Mouse (Mus musculus) T-helper 1 cell (primary cell): Measurements from ENCODE around the gene Tnfsf13.
"Not testable (repeated sequence)": the region's sequence is repeated elsewhere in the genome, so short reads cannot be mapped to it uniquely, and the experiment has no call there.

Source experiments
- in situ Hi-C: fragments of 300-600 bp; cut with MboI, MseI; formaldehyde crosslinking; loops from one replicate; pipeline ENCODE4 v1.15.1; 2025; ENCODE audit warnings: high pct_unique_total_duplicates

Gene Tnfsf13

DNA sequence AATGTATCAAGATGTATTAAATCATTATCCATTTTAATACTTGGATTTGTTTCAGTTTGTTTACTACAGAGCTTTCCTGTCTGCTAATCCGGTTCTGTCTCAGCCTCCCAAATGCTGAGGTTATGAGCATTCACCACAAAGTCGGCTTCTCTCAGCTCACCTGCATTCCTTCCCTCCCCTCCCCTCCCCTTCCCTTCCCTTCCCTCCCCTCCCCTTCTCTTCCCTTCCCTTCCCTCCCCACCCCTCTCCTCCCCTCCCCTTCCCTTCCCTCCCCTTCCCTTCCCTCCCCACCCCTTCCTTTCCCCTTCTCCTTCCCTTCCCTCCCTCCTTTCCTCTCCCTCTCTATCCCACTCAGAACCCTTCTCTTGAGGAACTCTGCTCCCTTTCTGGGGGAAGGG is 19.0 kb upstream of the Tnfsf13 start:
- in situ Hi-C loops: no loop called here

DNA sequence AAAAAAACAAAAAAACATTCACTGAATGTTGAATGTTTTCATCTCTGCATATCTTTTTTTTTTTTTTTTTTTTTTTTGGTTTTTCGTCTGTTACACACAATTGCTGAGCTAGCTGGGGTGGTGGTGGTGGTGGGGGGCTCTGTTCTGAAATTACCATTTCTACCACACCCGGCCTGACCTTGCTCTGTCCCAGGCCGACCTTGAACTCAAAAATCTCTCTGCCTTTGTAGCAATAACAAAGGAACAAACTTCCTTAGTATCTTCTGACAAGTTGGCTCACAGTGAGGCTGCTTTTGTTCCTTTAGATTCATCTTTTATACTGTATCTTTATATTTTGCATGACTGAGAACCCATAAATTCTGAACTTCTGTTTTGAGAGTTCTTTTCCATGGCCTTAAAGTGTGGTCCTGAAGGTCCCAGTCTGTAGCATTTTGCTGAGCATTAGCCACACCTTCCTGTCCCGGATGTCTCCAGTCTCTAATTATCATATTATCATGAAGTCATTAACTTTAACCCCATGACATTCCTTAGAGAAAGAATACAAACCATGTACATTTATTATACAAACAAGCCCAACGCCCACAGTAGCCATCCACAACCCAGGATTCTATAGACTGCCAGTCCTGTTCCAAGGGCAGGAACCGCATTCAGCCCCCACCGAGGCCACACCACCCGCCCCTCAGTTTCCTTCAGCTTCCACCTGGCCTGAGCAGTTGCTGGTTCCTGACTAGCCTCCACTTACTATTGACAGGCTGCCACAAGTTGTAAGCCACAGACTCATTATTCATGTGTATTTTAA is 18.4 kb upstream of the Tnfsf13 start:
- in situ Hi-C loops: no loop called here

DNA sequence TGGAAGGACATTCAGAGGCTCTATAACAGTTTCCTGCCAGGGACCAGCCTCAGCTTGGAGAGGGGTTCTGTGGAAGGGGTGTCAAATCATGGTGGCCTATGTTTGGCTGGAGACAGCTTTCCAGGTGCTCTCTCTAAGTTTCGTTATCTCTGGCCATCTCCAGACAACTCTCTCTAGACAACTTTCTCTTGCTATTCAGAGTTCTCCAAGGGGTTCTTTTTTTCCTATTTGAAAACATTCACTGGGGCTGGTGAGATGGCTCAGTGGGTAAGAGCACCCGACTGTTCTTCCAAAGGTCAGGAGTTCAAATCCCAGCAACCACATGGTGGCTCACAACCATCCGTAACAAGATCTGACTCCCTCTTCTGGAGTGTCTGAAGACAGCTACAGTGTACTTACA is 17.8 kb upstream of the Tnfsf13 start:
- in situ Hi-C loops: not testable (repeated sequence)

DNA sequence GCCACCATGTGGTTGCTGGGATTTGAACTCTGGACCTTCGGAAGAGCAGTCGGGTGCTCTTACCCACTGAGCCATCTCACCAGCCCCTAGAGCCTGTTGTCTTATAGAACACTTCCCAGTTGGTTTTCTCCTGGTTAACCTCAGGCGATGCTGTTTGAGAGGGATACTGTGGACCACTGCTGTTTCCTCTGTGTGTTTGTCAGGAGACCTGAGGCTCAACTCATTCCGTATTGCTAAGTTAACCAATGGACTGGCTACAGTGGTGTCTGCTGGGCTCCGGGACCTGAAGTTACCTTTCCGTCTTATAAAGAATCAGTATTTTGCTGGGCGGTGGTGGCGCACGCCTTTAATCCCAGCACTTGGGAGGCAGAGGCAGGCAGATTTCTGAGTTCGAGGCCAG is 17.3 kb upstream of the Tnfsf13 start:
- in situ Hi-C loops: not testable (repeated sequence)

DNA sequence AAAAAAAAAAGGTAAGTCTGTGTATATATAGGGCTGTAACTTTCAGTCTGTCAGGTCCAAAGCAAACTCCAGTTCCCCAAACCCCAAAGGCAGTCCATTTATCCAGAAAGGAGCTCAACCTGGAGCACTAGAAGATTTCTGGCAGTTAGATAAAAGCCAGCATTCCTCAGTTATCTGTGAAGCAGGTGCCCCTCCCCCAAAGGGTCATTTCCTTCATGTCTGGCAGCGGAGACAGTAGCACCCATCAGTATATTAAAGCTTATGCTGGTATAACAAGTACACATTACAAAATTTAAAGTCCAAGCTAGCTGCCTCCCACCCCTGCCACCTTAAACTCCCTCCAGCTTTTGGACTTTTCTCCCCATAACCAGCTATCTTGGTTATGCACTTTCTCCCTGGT is 14.0 kb upstream of the Tnfsf13 start:
- in situ Hi-C loops: no loop called here

DNA sequence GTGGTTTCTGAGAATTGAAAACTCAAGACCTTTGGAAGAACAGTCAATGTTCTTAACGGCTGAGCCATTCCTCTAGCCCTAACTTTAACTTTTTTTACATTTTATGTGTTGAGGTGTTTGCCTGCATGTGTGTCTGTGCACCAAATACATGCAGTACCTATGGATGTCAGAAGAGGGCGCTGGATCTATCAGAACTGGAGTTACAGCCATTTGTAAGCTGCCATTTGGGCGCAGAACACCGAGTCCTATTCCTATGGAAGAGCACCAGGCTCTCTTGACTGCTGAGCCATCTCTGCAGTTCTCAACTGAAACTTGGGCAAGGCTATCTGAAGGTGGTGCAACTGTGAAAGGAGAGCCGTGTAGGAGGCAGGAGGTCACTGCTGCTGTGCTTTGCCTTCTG is 13.0 kb upstream of the Tnfsf13 start:
- in situ Hi-C loops: no loop called here

DNA sequence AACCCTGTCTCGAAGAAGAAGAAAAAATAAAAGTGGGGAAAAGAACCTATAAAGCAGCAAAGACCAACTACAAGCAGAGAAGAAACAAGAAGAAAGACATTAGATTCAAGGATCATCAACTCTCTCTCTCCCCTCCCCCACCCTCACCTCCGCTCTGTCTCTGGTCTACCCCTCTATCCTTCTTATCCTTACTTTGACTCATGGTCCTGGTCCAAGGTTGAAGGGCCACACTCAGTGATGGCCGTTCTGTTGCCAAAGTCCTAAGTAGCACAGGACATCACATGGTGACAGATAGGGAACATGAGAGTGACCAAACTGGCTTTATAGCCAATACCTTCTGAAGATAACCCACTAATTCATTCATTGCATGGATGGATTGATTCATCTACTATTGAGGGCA is 11.8 kb upstream of the Tnfsf13 start:
- in situ Hi-C loops: no loop called here

DNA sequence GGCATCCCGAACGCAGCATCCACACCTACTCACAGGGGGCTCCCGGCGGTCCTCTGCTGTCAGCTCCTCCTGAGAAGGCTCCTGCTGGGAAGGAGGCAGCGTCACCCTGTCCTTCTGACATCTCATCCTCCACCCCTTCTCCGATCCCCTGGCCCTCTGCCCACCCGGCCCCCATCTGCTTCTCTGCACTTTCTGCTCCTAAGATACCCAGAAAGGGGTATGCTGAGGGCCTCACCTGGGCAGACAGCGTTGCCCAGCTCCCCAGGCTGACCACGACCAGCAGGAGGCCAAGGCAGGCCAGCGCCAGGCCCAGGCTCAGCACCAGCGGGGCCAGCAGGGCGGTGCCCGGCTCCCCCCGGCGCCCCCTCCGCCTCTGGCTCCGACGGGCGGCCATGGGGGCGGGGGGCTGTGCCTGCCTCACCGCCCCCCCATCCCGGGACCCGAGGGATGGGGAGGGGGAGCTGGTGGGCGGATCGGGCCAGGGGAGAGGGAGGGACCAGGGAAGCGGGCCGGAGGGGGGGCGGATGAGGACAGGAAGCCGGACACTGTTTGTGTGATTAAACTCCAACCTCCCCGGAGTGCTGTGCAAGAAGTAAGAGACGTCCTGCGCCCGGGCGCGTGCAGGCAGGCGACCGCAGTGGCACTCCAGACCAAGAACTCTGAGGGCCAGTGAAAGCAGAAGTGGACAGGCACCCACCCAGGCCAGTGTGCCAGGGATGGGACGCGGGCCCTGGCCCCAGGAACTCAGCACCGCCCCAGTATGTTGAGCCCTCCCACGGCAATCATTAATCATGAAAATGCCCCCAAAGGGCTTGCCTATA is 10.0 kb upstream of the Tnfsf13 start, which contains the start of the genes Tnfsf12 and Tnfsfm13:
Tnfsf12 (minus strand) TSS at position 489 of the 821 bp plus-strand sequence.
Tnfsfm13 (minus strand) TSS at position 738 of the 821 bp plus-strand sequence.
- in situ Hi-C loops: no loop called here

DNA sequence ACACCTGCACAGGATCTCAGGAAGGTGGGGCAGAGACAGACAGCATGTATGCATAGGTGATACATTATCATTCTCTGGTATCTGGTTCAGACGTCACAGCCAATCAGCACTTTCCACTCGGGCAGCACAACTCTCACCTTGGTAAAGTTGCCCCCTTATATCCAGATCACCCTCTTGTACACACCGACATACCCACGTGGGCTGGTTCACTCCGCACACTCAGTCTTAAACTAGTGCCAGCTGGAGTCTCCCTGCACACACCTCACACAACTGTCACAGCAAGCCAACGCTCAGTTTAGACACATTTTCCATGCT is 9.4 kb upstream of the Tnfsf13 start:
- in situ Hi-C loops: no loop called here

DNA sequence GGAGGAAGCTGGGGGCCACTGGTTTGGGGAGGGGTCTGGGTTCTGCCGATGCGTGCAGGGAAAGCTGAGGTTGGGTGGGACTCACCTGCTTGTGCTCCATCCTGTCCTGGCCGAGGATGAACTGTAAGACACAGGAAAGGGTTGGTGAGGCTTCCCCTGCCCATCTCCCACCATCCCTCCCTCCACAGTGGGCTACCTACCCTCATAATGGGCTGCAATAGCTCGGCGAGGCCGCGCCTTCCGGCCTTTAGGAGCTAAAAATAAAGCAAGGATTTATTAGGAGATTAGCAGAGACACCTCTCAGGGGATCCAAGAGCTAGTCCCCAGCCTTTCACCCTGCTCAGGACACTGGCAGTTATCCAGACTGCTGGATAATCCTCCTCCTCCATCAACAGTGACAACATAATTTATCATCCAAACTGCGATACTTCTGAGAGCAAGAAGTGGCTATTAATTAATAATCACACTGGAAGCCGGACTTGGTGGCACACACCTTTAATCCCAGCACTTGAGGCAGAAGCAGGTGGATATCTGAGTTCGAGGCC is 7.9 kb upstream of the Tnfsf13 start:
- in situ Hi-C loops: no loop called here

DNA sequence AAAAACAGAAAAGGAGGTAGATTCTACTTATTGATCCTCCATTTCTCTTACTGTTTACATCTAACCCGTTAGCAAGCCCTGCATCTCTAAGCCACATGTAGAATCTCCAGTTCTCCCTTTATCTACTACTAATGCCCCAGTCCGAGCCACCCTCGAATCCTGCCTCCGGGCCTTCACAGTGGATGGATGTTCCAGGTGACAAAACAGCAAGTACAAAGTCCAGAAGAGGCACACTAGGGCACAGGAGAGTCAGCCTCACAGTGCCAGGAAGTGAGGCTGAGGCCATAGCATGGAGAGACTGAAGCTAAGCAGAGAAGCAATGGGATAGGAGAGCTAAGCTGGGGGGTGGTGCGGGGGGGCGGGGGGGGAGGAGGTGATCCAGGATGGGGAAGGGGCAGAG is 7.3 kb upstream of the Tnfsf13 start:
- in situ Hi-C loops: no loop called here

DNA sequence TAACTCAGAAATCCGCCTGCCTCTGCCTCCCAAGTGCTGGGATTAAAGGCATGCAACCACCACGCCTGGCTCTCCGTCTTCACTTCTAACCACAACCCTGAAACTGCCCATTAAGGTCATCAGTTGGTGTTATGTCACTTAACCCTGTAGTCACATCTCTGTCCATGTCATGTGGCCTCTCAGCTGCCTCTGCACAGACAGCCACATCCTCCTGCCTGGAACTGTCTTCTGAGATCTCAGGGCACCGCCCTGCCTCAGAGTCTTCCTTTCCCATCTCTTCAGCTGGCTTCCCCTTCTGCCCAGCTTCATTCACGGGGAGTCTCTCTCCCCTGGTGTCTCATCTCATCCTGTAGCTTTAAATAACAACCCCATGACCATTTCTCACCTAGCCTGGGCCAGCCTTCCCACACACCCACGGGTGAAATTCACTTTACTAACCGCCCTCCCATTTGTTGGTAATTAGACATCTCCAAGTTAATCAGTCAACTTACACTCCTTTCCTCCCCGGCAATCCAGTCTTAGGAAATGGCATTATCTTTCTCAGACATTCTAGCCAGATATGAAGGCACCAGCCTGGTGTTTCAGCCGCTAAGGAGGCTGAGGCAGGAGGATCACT is 6.7 kb upstream of the Tnfsf13 start:
- in situ Hi-C loops: no loop called here

DNA sequence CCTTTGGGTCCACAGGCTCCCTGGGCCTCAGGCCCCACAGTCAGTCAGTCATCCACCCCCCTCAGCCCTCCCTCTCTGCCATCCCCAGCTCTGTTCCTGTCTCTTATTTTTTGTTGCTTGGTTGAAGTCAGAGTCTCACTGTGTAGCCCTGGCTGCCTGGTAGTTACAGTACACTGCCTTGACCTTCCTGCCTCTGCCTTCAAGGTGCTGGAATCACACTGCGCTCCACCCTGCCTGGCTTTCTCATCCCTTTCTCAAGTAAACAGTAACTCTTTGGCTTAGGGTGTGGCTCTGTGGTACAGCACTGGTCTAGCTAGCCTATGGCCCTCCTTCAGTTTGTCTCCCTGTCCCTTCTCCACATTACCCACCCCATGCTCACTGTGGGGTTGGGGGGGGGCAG is 4.3 kb upstream of the Tnfsf13 start:
- in situ Hi-C loops: loop anchor here (5.0 kb wide), 1 partner anchor 37 kb away; no protein-coding TSS in a partner anchor

DNA sequence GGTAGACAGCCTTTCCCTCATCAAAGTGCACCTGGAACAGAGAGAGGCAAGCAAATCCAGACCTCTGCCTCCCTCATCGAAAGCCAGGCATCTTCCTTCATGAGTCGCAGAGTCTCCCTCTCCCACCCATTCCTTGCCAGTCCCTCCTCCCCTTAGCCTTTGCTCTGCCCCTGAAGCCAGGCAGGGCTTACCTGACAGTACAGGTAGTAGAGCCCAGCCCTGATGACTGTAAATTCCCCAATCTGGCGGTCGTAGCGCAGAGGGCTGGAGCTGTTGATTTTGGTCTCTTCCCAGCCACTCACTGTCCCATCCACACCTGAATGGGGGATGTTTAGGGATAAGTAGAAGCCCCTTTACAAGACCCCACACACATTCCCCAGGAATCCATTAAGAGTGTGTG is 1.5 kb upstream of the Tnfsf13 start:
- in situ Hi-C loops: loop anchor here (5.0 kb wide), 1 partner anchor 40 kb away; no protein-coding TSS in a partner anchor

DNA sequence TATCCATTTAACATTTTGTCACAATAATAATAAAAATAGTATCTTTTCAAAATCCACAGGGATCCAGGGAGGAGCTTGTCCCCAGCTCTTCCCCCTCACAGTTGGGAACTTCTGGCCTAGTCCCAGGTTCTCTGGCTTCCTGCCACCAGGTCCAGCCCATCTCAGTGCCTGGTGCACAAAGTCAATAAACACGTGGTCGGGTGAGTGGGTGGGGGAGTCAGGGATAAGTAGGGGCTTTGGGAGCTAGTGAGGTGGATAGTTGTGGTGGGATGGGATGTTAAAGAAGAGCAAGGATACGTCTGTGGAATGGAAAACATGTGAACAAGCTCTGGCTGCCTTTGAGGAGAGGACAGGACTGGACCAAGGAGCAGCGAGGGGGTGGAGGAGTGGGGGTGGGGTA is 793 bp upstream of the Tnfsf13 start:
- in situ Hi-C loops: loop anchor here (5.0 kb wide), 1 partner anchor 41 kb away; no protein-coding TSS in a partner anchor

DNA sequence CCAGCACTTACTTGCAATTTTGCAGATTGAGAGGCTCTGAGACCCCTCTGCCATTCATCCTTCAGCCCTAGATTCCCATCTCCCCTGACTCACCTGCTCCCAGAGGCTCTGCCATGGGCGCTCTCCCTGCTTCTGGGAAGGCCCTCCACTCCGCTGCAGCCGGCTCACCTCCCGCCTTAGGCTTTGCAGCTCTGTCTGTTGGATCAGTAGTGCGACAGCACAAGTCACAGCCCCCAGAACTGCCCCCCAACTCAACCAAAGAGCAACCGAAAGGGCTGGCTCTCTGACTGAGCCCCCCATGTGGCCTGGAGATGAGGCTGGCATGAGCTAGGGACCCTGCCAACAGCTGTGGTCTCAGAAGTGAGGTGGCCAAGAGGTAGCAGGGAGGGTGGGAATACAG is 648 bp downstream of the Tnfsf13 start:
- in situ Hi-C loops: loop anchor here (5.0 kb wide), 1 partner anchor 42 kb away; no protein-coding TSS in a partner anchor

DNA sequence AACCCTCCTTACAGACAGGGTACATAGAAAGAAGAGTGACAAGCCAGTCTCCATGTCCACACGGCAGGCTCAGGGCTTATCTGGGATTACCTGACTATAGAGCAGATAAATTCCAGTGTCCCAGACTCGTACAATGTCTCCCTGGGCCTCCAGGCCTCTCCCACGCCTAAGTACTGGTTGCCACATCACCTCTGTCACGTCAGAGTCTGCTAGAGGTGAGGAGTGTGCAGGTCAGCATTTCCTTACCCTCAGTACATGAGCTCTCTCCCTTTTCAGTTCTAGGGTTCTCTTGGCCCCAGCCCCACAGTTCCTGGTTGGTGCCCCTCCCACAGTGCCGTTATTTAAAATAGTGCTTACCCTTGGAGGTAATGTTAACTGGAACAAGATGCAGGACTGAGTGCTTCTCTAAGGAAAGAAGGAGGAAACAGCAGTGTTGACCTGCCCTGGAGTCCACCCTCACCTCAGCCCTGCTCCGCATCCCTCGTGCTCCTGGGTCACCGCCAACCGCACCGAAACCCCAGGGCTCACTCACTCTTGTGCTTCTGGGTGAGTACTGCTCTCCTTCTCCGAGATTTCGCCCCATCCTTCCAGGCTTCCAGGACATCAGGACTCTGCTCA is 1.3 kb downstream of the Tnfsf13 start:
- in situ Hi-C loops: no loop called here

DNA sequence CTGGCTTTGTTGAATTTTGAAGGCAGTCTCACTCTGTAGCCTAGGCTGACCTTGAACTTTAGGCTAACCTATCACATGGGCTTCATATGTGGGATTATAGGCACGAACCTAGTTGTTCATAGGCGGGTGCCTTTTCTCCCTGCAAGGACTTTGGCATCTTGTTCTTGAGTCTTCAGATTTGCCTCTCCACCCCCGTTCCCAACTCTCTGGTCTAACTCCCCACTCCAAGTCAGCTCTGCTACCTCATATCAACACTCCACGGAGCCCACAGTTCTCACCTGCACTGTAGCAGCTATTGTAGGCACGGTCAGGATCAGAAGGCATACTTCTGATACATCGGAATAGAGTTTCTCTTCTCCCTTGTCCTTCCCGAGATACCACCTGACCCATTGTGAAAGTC is 2.0 kb downstream of the Tnfsf13 start:
- in situ Hi-C loops: no loop called here

DNA sequence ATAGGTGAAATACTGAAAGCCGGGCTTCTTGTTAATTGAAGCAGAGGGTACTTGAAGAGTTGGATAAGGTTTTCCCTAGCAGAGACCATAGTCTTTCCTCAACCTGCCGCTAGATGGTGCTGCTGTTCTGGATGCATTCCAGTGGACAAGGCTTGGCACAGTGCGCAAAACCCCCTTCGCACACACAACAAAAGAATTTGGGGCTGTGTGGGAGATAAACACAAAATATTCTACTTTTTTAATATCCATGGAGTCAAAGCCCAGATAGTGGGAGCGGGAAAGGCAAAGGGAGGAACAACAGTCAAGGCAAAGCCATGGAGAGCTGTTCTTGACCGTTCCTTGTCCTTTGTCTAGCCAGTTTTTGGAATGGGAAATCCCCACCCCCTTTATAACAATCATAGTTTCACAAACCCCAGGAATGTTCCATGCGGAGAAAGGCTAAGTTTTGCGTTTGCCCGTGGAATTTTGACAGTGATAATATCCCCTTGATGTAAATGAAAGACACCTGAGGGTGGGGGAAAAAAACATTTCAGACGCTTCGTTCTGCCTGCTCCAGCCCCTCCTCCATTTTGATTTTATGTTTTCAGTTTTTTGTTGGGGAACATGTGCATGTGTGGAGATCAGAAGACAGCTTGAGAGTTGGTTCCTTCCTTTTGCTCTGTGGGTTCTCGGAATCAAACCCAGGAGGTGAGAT is 2.6 kb downstream of the Tnfsf13 start:
- in situ Hi-C loops: no loop called here

DNA sequence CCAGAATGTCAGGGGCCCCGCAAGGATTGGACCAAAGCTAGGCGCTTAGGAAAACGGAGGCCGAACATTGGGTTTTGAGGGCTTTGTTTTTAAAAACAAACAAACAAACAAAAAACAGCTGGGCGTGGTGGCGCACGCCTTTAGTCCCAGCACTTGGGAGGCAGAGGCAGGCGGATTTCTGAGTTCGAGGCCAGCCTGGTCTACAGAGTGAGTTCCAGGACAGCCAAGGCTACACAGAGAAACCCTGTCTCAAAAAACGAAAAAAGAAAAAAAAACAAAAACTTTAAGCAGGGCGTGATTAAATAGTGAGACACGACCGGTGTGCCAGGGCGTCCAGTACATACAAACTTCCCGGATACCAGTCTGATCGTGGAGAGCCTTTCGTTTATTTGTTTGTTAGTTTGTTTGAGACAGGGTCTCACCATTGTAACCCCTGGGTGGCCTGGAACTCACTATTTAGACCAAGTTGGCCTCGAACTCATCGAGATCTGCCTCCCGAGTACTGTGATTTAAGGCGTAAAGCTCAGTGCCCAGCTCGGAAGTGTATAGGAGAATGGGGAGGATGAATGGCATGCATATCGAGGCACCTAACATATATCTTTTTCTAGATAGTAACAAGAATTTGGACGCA is 3.3 kb downstream of the Tnfsf13 start:
- in situ Hi-C loops: no loop called here
